Mouse (Mus musculus) thymus, adult 2 months (tissue): Measurements from ENCODE around the gene 9130204L05Rik.

Experiments used
- CTCF ChIP-seq: fragments of 200-500 bp; IDR thresholded peaks from 2 replicates; pipeline ENCODE4 v1.5.1; 2012; ENCODE audit warnings: mild to moderate bottlenecking, control low read depth, low read length, moderate library complexity, borderline replicate concordance; ENCODE audit not compliant: control insufficient read depth, poor library complexity, insufficient read depth; ENCODE audit errors: extremely low read depth
- POLR2A ChIP-seq: fragments of 200-500 bp; IDR thresholded peaks from 2 replicates; pipeline ENCODE4 v1.6.1; 2012; ENCODE audit warnings: mild to moderate bottlenecking, low read length, control low read depth, moderate library complexity; ENCODE audit not compliant: control insufficient read depth, poor library complexity, insufficient read depth; ENCODE audit errors: extremely low read depth

DNA sequence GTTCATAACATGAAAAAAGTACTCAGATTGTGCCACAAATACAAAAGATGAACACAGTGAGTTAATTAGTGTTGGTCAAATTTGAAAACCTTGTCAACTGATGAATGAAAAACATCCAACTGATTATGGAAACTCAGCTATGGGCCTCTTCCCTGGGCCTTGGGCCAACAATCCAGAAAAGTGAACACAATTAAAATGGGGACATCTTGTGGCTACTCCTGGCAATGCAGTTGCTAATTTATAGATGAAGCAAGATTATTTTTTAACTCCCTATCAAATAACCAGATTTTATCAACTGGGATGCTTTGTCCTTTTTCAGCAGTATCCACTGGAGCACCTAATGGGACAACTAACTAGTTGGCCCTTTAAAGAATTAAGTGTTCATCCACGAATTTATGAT is 37.9 kb downstream of the 9130204L05Rik start:
- TF ChIP-seq CTCF: no peak
- no peak for TF ChIP-seq POLR2A
